ENCODE assay signal across 9 mouse cellular contexts in the genomic region with DNA sequence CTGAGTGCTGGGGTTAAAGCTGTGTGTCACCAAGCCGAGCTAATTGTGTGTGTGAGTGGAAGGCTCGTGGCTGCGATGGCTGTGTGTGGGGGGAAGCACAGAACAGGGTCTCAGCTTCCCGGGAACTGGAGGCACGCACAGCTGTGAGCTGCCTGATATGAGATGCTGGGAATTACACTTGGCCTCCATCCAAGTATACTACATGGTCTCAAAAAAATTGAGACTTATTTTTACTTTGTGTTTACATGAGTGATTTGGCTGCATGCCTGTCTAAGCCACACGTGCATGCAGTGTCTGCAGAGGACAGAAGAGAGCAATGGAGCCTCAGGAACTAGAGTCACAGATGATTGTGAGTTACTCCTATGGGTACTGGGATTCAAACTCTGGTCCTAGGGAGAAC. TPM values are rescaled to one million over a fixed set of nuclear protein-coding genes. Genes with fewer than 3 reads are reported as not detected.
A peak's percentile ranks its signal among the peaks of the same experiment; 100 is the strongest.
DNase-seq lines count a peak whose midpoint lies in the region; ATAC-seq lines count a peak whose summit lies in the region.
"Had no signal": no experiment of that assay in that cellular context is flagged by ENCODE, and none has a peak within 500 bp of the region (broad histone marks: within the 10 kb centered on the region; RNA-seq: fewer than 3 reads in every experiment).

No protein-coding gene starts in this region.

- no peak overlapping the region for H3K4me3 ChIP-seq in embryonic facial prominence, embryonic 11.5 days (ENCODE audit: low read depth, low read length)
- no peak overlapping the region for H3K4me3 ChIP-seq in embryonic facial prominence, embryonic 10.5 days
- H3K4me3 ChIP-seq in megakaryocyte, embryonic 14.5 days (replicated peaks): peak overlapping the region; percentile 28
- H3K4me3 ChIP-seq in intestine, embryonic 16.5 days (ENCODE audit: low read length): no peak overlapping the region

- no peak for DNase-seq in embryonic facial prominence, embryonic 11.5 days (ENCODE audit: low spot score)
- DNase-seq in embryonic facial prominence, embryonic 10.5 days (ENCODE audit: low spot score): no peak
- DNase-seq in right cerebral cortex, postnatal 25 days: peak; percentile 25
- no peak for DNase-seq in adrenal gland, postnatal 25 days

- H3K27ac ChIP-seq in embryonic facial prominence, embryonic 11.5 days (replicated peaks; ENCODE audit: low read depth, low read length): no peak overlapping the region
- H3K27ac ChIP-seq in embryonic facial prominence, embryonic 10.5 days (replicated peaks): no peak overlapping the region
- H3K27ac ChIP-seq in intestine, embryonic 16.5 days (ENCODE audit: low read length): peak overlapping the region; percentile 9; the same call in 1 of the 2 replicates

- H3K4me1 ChIP-seq in embryonic facial prominence, embryonic 11.5 days (ENCODE audit: control insufficient read depth, insufficient read depth, low read length): no peaks in the 10 kb centered on the region
- no peaks in the 10 kb centered on the region for H3K4me1 ChIP-seq in embryonic facial prominence, embryonic 10.5 days
- H3K4me1 ChIP-seq in megakaryocyte, embryonic 14.5 days: peaks cover 17% of the 10 kb centered on the region
- H3K4me1 ChIP-seq in intestine, embryonic 16.5 days (ENCODE audit: control insufficient read depth, insufficient read depth, low read length): peaks cover 11% of the 10 kb centered on the region; the same call in 1 of the 2 replicates

- peaks cover 2% of the 10 kb centered on the region for H3K36me3 ChIP-seq in embryonic facial prominence, embryonic 11.5 days (replicated peaks; ENCODE audit: control insufficient read depth, insufficient read depth, low read depth, low read length)
- peaks cover 41% of the 10 kb centered on the region for H3K36me3 ChIP-seq in embryonic facial prominence, embryonic 10.5 days (replicated peaks)
- peaks cover 38% of the 10 kb centered on the region for H3K36me3 ChIP-seq in megakaryocyte, embryonic 14.5 days (replicated peaks; ENCODE audit: low read length)
- peaks cover 14% of the 10 kb centered on the region; the same call in 1 of the 2 replicates for H3K36me3 ChIP-seq in intestine, embryonic 16.5 days (ENCODE audit: control insufficient read depth, insufficient read depth, low read length)

- 52% methylated on average over 6 of the region's 6 CpGs for WGBS in embryonic facial prominence, embryonic 11.5 days
- WGBS in embryonic facial prominence, embryonic 10.5 days: 75% methylated on average over 6 of the region's 6 CpGs
- 23% methylated on average over 6 of the region's 6 CpGs for WGBS in intestine, embryonic 16.5 days

- H3K9ac ChIP-seq in embryonic facial prominence, embryonic 11.5 days (replicated peaks; ENCODE audit: low read length): no peak overlapping the region
- H3K9ac ChIP-seq in intestine, embryonic 16.5 days (ENCODE audit: low read depth, low read length): no peak overlapping the region

- H3K9me3 ChIP-seq in embryonic facial prominence, embryonic 11.5 days (replicated peaks; ENCODE audit: control insufficient read depth, low read length): no peaks in the 10 kb centered on the region
- no peaks in the 10 kb centered on the region for H3K9me3 ChIP-seq in embryonic facial prominence, embryonic 10.5 days
- H3K9me3 ChIP-seq in megakaryocyte, embryonic 14.5 days: no peaks in the 10 kb centered on the region
- no peaks in the 10 kb centered on the region for H3K9me3 ChIP-seq in intestine, embryonic 16.5 days (ENCODE audit: control insufficient read depth, low read length)

- no peaks in the 10 kb centered on the region for H3K27me3 ChIP-seq in embryonic facial prominence, embryonic 11.5 days (ENCODE audit: control insufficient read depth, insufficient read depth, low read length)
- H3K27me3 ChIP-seq in embryonic facial prominence, embryonic 10.5 days (replicated peaks; ENCODE audit: low read depth, poor library complexity, severe bottlenecking): no peaks in the 10 kb centered on the region
- no peaks in the 10 kb centered on the region for H3K27me3 ChIP-seq in megakaryocyte, embryonic 14.5 days (replicated peaks)
- H3K27me3 ChIP-seq in intestine, embryonic 16.5 days (replicated peaks; ENCODE audit: control insufficient read depth, insufficient read depth, low read length): no peaks in the 10 kb centered on the region

- ATAC-seq in embryonic facial prominence, embryonic 11.5 days (replicated peaks; ENCODE audit: insufficient number of reproducible peaks, low FRiP score, low TSS enrichment, low read depth): peak; percentile 71
- ATAC-seq in megakaryocyte, adult 5-6 weeks (ENCODE audit: poor library complexity, severe bottlenecking): no peak
- ATAC-seq in intestine, embryonic 16.5 days: peak; percentile 79
- ATAC-seq in granulocyte monocyte progenitor cell, adult 5-6 weeks (replicated peaks; ENCODE audit: poor library complexity, severe bottlenecking): no peak

- H3K4me2 ChIP-seq in embryonic facial prominence, embryonic 11.5 days (ENCODE audit: low read depth, low read length): no peak overlapping the region
- no peak overlapping the region for H3K4me2 ChIP-seq in intestine, embryonic 16.5 days (ENCODE audit: low read depth, low read length)

RNA-seq across cellular contexts. Expression of a gene that starts 9.4 kb away (rescaled TPM):
- 270 and 281 TPM in 2 replicates for polyA plus RNA-seq in embryonic facial prominence, embryonic 11.5 days (2014; fragmentation: Nextera tagmentation; extraction: Ambion mirVana)
- polyA plus RNA-seq in embryonic facial prominence, embryonic 10.5 days (2016; fragmentation: Nextera tagmentation; extraction: Ambion mirVana): 214 and 235 TPM in 2 replicates
- polyA plus RNA-seq in megakaryocyte, embryonic 14.5 days (2012; ENCODE audit: insufficient read depth, low replicate concordance): 52.5 and 67.8 TPM in 2 replicates
- total RNA-seq in megakaryocyte, adult 5-6 weeks (2015): 196 and 214 TPM in 2 replicates
- total RNA-seq in megakaryocyte, adult 5-6 weeks (2017): 356 and 360 TPM in 2 replicates
- 90.9 and 102 TPM in 2 replicates for polyA plus RNA-seq in intestine, embryonic 16.5 days (2015; fragmentation: Nextera tagmentation; extraction: Ambion mirVana)
- 139 and 144 TPM in 2 replicates for total RNA-seq in adrenal gland, postnatal 25 days (2021)
- 237 and 261 TPM in 2 replicates for total RNA-seq in granulocyte monocyte progenitor cell, adult 5-6 weeks (2014; fragmentation: Nextera tagmentation)
- 423 and 495 TPM in 2 replicates for total RNA-seq in granulocyte monocyte progenitor cell, adult 5-6 weeks (2017)

RNA-seq across cellular contexts. Expression of a gene that starts 9.7 kb away (rescaled TPM):
- 52.9 and 59.0 TPM in 2 replicates for polyA plus RNA-seq in embryonic facial prominence, embryonic 11.5 days (2014; fragmentation: Nextera tagmentation; extraction: Ambion mirVana)
- polyA plus RNA-seq in embryonic facial prominence, embryonic 10.5 days (2016; fragmentation: Nextera tagmentation; extraction: Ambion mirVana): 60.3 and 60.9 TPM in 2 replicates
- polyA plus RNA-seq in megakaryocyte, embryonic 14.5 days (2012; ENCODE audit: insufficient read depth, low replicate concordance): 17.0 and 25.2 TPM in 2 replicates
- 32.5 and 35.1 TPM in 2 replicates for total RNA-seq in megakaryocyte, adult 5-6 weeks (2015)
- total RNA-seq in megakaryocyte, adult 5-6 weeks (2017): 35.4 and 36.5 TPM in 2 replicates
- 49.2 and 53.7 TPM in 2 replicates for polyA plus RNA-seq in intestine, embryonic 16.5 days (2015; fragmentation: Nextera tagmentation; extraction: Ambion mirVana)
- 37.6 and 38.3 TPM in 2 replicates for total RNA-seq in adrenal gland, postnatal 25 days (2021)
- 37.1 and 58.1 TPM in 2 replicates for total RNA-seq in granulocyte monocyte progenitor cell, adult 5-6 weeks (2014; fragmentation: Nextera tagmentation)
- total RNA-seq in granulocyte monocyte progenitor cell, adult 5-6 weeks (2017): 41.8 and 51.7 TPM in 2 replicates

RNA-seq across cellular contexts. Expression of a gene that starts 51.2 kb away (rescaled TPM):
- 2.6 and 3.3 TPM in 2 replicates for polyA plus RNA-seq in embryonic facial prominence, embryonic 11.5 days (2014; fragmentation: Nextera tagmentation; extraction: Ambion mirVana)
- 1.5 and 1.8 TPM in 2 replicates for polyA plus RNA-seq in embryonic facial prominence, embryonic 10.5 days (2016; fragmentation: Nextera tagmentation; extraction: Ambion mirVana)
- polyA plus RNA-seq in megakaryocyte, embryonic 14.5 days (2012; ENCODE audit: insufficient read depth, low replicate concordance): 2.5 TPM in 1 of 2 replicates, not detected in the other
- total RNA-seq in megakaryocyte, adult 5-6 weeks (2015): 0.51 and 2.3 TPM in 2 replicates
- total RNA-seq in megakaryocyte, adult 5-6 weeks (2017): 0.44 and 1.7 TPM in 2 replicates
- polyA plus RNA-seq in intestine, embryonic 16.5 days (2015; fragmentation: Nextera tagmentation; extraction: Ambion mirVana): 0.89 and 1.0 TPM in 2 replicates
- total RNA-seq in adrenal gland, postnatal 25 days (2021): 1.7 and 3.5 TPM in 2 replicates
- total RNA-seq in granulocyte monocyte progenitor cell, adult 5-6 weeks (2014; fragmentation: Nextera tagmentation): 3.4 and 3.5 TPM in 2 replicates
- total RNA-seq in granulocyte monocyte progenitor cell, adult 5-6 weeks (2017): not detected in 2 replicates
- total RNA-seq: liver, adult 2 months had no signal

RNA-seq across cellular contexts. Expression of a gene that starts 51.3 kb away (rescaled TPM):
- polyA plus RNA-seq in embryonic facial prominence, embryonic 11.5 days (2014; fragmentation: Nextera tagmentation; extraction: Ambion mirVana): 293 and 315 TPM in 2 replicates
- 253 and 268 TPM in 2 replicates for polyA plus RNA-seq in embryonic facial prominence, embryonic 10.5 days (2016; fragmentation: Nextera tagmentation; extraction: Ambion mirVana)
- 145 and 260 TPM in 2 replicates for polyA plus RNA-seq in megakaryocyte, embryonic 14.5 days (2012; ENCODE audit: insufficient read depth, low replicate concordance)
- 268 and 281 TPM in 2 replicates for total RNA-seq in megakaryocyte, adult 5-6 weeks (2015)
- 99.0 and 176 TPM in 2 replicates for total RNA-seq in megakaryocyte, adult 5-6 weeks (2017)
- polyA plus RNA-seq in intestine, embryonic 16.5 days (2015; fragmentation: Nextera tagmentation; extraction: Ambion mirVana): 32.8 and 37.0 TPM in 2 replicates
- 133 and 183 TPM in 2 replicates for total RNA-seq in adrenal gland, postnatal 25 days (2021)
- total RNA-seq in granulocyte monocyte progenitor cell, adult 5-6 weeks (2014; fragmentation: Nextera tagmentation): 367 and 418 TPM in 2 replicates
- 145 and 149 TPM in 2 replicates for total RNA-seq in granulocyte monocyte progenitor cell, adult 5-6 weeks (2017)

Comparison
In these comparisons a context has a peak if more than half of its experiments do, and no peak if none do; other contexts are left out.
1. ATAC-seq: peak in embryonic facial prominence, embryonic 11.5 days (single experiment) and intestine, embryonic 16.5 days (single experiment); none in megakaryocyte, adult 5-6 weeks (single experiment) and granulocyte monocyte progenitor cell, adult 5-6 weeks (single experiment).